Mouse (Mus musculus) myocyte (in vitro differentiated cells): ENCODE measurements around the gene Cux1. TPM values are rescaled to one million over a fixed set of nuclear protein-coding genes. Genes with fewer than 3 reads are reported as not detected.

ENCODE experiments used
- H3K27me3 ChIP-seq: one replicate; pipeline ENCODE4 v1.6.1; 2011; ENCODE audit not compliant: control insufficient read depth, insufficient read depth, insufficient read length
- H3K36me3 ChIP-seq: one replicate; pipeline ENCODE4 v1.6.1; 2011; ENCODE audit not compliant: control insufficient read depth, insufficient read depth
- H3K4me2 ChIP-seq: one replicate; pipeline ENCODE4 v1.6.1; 2011; ENCODE audit warnings: low read depth, control low read depth
- H3K4me3 ChIP-seq: one replicate; pipeline ENCODE4 v1.5.1; 2011; ENCODE audit warnings: mild to moderate bottlenecking, control low read depth, moderate library complexity
- H3K79me2 ChIP-seq: one replicate; pipeline ENCODE4 v1.6.1; 2011; ENCODE audit not compliant: control insufficient read depth, insufficient read depth
- H3ac ChIP-seq: one replicate; pipeline ENCODE4 v1.6.1; 2011; ENCODE audit not compliant: control insufficient read depth, insufficient read length
- CEBPB ChIP-seq: IDR thresholded peaks from 2 replicates; pipeline ENCODE4 v1.6.1; 2011; ENCODE audit warnings: mild to moderate bottlenecking, moderate library complexity; ENCODE audit not compliant: poor library complexity, insufficient read depth, severe bottlenecking
- E2F4 ChIP-seq: IDR thresholded peaks from one replicate; pipeline ENCODE4 v1.6.1; 2011; ENCODE audit warnings: mild to moderate bottlenecking, control low read depth, moderate library complexity; ENCODE audit not compliant: insufficient read depth
- MAX ChIP-seq: IDR thresholded peaks from one replicate; pipeline ENCODE4 v1.6.1; 2011; ENCODE audit warnings: low read depth, mild to moderate bottlenecking, control low read depth
- MYOD1 ChIP-seq, 3 experiments: IDR thresholded peaks; one replicate each; pipeline ENCODE4 v1.6.1; 2011; ENCODE audit warnings: control low read depth in 2 of 3, low read depth in 2 of 3, mild to moderate bottlenecking in 2 of 3, moderate library complexity in 1 of 3; ENCODE audit not compliant: insufficient read length in 2 of 3, control insufficient read depth in 1 of 3
- MYOG ChIP-seq, 3 experiments: IDR thresholded peaks; one replicate each; pipeline ENCODE4 v1.6.1; 2011; ENCODE audit warnings: control low read depth in 2 of 3, low read depth in 2 of 3, mild to moderate bottlenecking in 2 of 3; ENCODE audit not compliant: insufficient read length in 2 of 3, control insufficient read depth in 1 of 3, insufficient read depth in 1 of 3
- POLR2A ChIP-seq: IDR thresholded peaks from one replicate; pipeline ENCODE4 v1.6.1; 2011; ENCODE audit warnings: low read depth, mild to moderate bottlenecking, control low read depth, moderate library complexity; ENCODE audit not compliant: insufficient read length
- POLR2AphosphoS2 ChIP-seq: IDR thresholded peaks from one replicate; pipeline ENCODE4 v1.6.1; 2011; ENCODE audit warnings: low read depth, control low read depth; ENCODE audit not compliant: insufficient read length
- REST ChIP-seq: IDR thresholded peaks from one replicate; pipeline ENCODE4 v1.6.1; 2011; ENCODE audit warnings: mild to moderate bottlenecking, control low read depth, moderate library complexity; ENCODE audit not compliant: insufficient read depth, insufficient read length
- SRF ChIP-seq: IDR thresholded peaks from one replicate; pipeline ENCODE4 v1.6.1; 2011; ENCODE audit warnings: low read depth; ENCODE audit not compliant: control insufficient read depth, insufficient read length
- TCF12 ChIP-seq: IDR thresholded peaks from one replicate; pipeline ENCODE4 v1.6.1; 2011; ENCODE audit warnings: mild to moderate bottlenecking, control low read depth; ENCODE audit not compliant: poor library complexity, insufficient read depth, severe bottlenecking
- TCF3 ChIP-seq: IDR thresholded peaks from one replicate; pipeline ENCODE4 v1.6.1; 2011; ENCODE audit warnings: low read depth, control low read depth; ENCODE audit not compliant: insufficient read length
- USF1 ChIP-seq: IDR thresholded peaks from one replicate; pipeline ENCODE4 v1.6.1; 2011; ENCODE audit warnings: low read depth, mild to moderate bottlenecking, control low read depth, moderate library complexity
- polyA plus RNA-seq: library from polyadenylated mRNA; unstranded; fragments of >200 nt; fragmentation: generic; extraction: Trizol; gene quantifications from one replicate; pipeline ENCODE4 v1.2.1, GENCODE M21; 2012; ENCODE audit warnings: missing spikeins

Cux1 gene
- polyA plus RNA-seq, 1 experiment: 50.7 TPM

DNA sequence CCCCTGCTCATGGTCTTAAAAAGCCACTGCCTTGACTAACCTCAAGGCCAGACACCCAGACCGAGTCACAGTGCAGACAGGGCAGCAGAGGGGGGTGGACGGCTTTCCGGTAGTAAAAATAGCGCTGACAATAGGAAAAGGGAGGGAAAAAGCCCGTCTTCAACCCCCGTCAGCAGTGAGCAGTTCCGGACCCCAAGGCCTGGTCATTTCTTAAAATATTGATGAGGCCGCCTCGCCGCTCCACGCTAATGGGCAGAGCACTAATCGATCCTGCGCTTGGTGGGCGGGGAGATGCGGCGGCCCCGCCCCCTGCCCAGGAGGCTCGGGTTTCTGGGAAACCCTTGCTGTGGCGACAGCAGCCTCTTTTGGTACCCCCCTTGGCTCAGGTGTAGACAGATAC, 329.7 kb downstream of the Cux1 start:
- Histone ChIP-seq H3K36me3 (no peaks in the 10 kb centered on the region), H3ac (no peak overlapping the region), H3K4me2 (no peak overlapping the region), H3K79me2 (no peaks in the 10 kb centered on the region), H3K4me3 (no peak overlapping the region), H3K27me3 (no peaks in the 10 kb centered on the region)
- TF ChIP-seq POLR2A (no peak), SRF (no peak), TCF12 (no peak), POLR2AphosphoS2 (no peak), CEBPB (no peak), MYOD1 (IDR thresholded peaks at IDR 0.05; ENCODE audit: control insufficient read depth in 1 of 3, insufficient read length in 2 of 3, low read depth in 2 of 3) (no peak), MYOG (IDR thresholded peaks at IDR 0.05; ENCODE audit: control insufficient read depth in 1 of 3, insufficient read depth in 1 of 3, insufficient read length in 2 of 3, low read depth in 2 of 3) (no peak), USF1 (no peak), REST (no peak), E2F4 (no peak), TCF3 (no peak), MAX (no peak)

DNA sequence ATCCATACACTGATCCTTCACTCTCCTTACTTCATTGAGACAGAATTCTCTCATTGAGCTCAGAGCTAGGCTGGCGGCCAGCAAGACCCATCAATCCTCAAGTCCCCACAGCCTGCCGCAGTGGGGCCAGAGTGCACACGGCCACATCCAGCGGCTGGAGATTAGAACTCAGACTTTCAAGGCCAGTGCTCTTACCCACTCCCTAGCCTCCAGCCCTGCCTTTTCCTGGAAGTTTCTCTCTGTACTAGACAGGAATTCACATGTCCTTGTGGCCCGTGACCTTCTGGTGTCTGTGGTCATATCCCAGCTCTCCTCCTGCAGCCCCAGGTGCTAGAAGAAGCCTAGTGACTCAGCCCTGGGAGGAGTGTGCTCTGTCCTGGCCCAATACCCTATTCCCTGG, 330.7 kb downstream of the Cux1 start:
- no peak overlapping the region for H3ac ChIP-seq
- no peaks in the 10 kb centered on the region for H3K27me3 ChIP-seq

DNA sequence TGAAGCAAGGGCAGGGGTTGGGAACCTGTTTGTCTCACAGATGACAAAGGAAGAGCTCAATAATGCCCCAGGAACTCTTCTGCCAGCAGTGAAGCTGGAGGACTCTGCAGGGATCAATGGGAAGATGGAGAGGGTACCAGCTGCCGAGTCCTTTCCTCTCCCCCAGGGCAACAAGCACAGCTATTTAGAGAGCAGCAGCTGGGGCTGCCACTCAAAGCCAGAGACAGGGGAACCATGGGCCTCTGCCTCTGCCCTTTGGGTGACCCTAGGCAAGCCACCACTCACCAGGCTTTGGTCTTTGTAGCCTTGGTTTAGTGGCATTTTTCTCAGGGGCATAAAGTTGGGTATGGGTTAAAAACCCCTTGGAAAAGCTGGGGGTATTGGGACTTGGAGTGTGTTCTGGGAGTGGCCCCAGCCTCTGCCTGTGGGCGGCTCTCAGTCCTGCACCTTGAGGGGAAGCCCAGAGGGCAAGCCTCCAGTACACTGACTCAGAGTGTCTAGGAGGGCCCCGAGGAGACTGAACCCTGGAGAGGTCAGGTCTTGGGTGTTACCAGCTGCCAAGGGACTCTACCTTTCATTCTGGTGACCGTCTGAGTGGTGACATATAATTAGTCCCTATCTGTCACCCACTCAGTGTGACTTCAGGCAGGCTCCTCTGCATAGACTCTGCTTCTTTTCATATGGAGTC, 336.8 kb downstream of the Cux1 start:
- peak overlapping the region; percentile 38 for H3K4me2 ChIP-seq
- peak; percentile 54 for TF ChIP-seq TCF12
- TF ChIP-seq TCF3: peak; percentile 76
- no peak for TF ChIP-seq E2F4
- peak; percentile 99 for TF ChIP-seq MYOD1 (IDR thresholded peaks at IDR 0.05; ENCODE audit: control insufficient read depth in 1 of 3, insufficient read length in 2 of 3, low read depth in 2 of 3)
- TF ChIP-seq POLR2AphosphoS2: no peak
- no peak for TF ChIP-seq REST
- no peak for TF ChIP-seq POLR2A
- no peak for TF ChIP-seq MAX
- peak; percentile 40 to 86 (median 82) for TF ChIP-seq MYOG (IDR thresholded peaks at IDR 0.05; ENCODE audit: control insufficient read depth in 1 of 3, insufficient read depth in 1 of 3, insufficient read length in 2 of 3, low read depth in 2 of 3)
- H3K79me2 ChIP-seq: no peaks in the 10 kb centered on the region
- H3K36me3 ChIP-seq: no peaks in the 10 kb centered on the region
- H3K4me3 ChIP-seq: no peak overlapping the region
- H3ac ChIP-seq: no peak overlapping the region
- H3K27me3 ChIP-seq: no peaks in the 10 kb centered on the region

More for the DNA sequence above, 330.7 kb downstream of the Cux1 start:
- Histone ChIP-seq H3K4me3 (no peak overlapping the region), H3K36me3 (no peaks in the 10 kb centered on the region), H3K4me2 (no peak overlapping the region), H3K79me2 (no peaks in the 10 kb centered on the region)
- TF ChIP-seq SRF: no peak
- no peak for TF ChIP-seq MYOG (IDR thresholded peaks at IDR 0.05; ENCODE audit: control insufficient read depth in 1 of 3, insufficient read depth in 1 of 3, insufficient read length in 2 of 3, low read depth in 2 of 3)
- TF ChIP-seq POLR2AphosphoS2: no peak
- TF ChIP-seq TCF3: no peak
- TF ChIP-seq USF1: no peak
- TF ChIP-seq POLR2A: no peak
- TF ChIP-seq E2F4: no peak
- TF ChIP-seq TCF12: no peak

DNA sequence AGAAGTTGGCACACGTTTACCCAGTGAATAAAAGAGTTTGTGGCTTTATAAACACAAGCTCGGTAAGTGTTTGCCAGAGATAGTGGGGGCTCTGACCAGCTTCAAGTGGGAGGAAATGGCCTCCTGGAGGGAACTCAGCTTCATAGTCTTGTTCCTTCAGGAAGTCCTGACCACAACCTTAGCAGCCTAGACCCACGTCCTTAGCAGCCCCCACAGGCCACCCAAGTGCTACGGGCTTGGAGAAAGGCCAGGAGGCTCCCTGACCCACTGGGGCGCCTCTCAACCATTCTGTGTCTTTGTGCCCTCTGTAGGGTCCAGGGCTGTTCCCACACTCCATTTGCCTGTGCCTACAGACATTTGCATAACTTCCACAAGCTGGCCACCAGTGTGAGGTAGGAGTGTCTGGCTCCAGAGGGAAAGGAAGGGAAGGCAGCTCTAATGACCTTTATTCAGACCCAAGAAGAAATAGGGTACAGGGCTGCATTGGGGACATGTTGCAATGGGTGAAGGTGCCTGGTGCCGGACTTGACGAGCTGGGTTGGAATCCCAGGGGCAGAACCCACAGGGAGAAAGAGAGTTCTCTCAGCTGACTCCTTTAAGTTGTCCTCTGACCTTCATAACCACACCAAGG, 340.9 kb downstream of the Cux1 start:
- H3K27me3 ChIP-seq: no peaks in the 10 kb centered on the region
- H3K4me2 ChIP-seq: no peak overlapping the region
- TF ChIP-seq MYOG (IDR thresholded peaks at IDR 0.05; ENCODE audit: control insufficient read depth in 1 of 3, insufficient read depth in 1 of 3, insufficient read length in 2 of 3, low read depth in 2 of 3) (no peak), MAX (no peak), REST (no peak), CEBPB (no peak), E2F4 (no peak), POLR2A (no peak)
- H3K4me3 ChIP-seq: no peak overlapping the region
- H3ac ChIP-seq: no peak overlapping the region
- no peaks in the 10 kb centered on the region for H3K36me3 ChIP-seq
- no peaks in the 10 kb centered on the region for H3K79me2 ChIP-seq
